In the genomic region with DNA sequence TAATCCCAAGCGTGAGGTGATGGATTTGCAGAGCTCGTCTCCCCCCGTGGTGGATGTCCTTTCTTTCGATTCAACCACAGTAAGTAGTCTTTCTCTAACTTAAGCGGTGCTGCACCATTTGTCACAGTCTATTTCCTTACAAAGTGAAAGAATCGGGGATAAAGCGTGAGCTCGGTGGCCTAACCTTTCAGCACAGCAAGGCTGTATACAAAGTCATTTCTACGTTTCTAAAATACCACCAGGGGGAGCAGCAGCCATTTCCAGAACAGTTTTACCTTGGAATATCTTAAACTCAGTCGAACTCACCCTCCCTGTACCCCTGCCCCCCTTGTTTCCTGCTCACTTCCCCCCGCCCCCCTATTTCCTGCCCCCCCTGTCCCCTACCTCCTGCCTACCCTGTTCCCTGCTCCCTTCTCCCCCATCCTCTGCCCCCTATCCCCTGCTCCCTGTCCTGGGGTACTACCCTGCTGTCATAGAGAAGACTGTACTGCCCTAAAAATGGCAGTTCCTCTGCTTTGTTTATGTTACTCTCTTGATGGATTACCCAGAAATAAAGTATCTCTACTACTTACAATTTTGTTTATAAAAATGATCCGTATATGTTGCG, we compare ENCODE assay signal across 9 mouse cellular contexts. TPM values are rescaled to one million over a fixed set of nuclear protein-coding genes. Genes with fewer than 3 reads are reported as not detected.
DNase-seq lines count a peak whose midpoint lies in the region; ATAC-seq and TF ChIP-seq lines count a peak whose summit lies in the region.
"Had no signal": no experiment of that assay in that cellular context is flagged by ENCODE, and none has a peak within 500 bp of the region (broad histone marks: within the 10 kb centered on the region; RNA-seq: fewer than 3 reads in every experiment).

No protein-coding gene starts in this region.

- H3K9ac ChIP-seq in forebrain, embryonic 13.5 days = no peak overlapping the region
- no peak overlapping the region for H3K9ac ChIP-seq in intestine, embryonic 14.5 days (ENCODE audit: low read length)
- H3K9ac ChIP-seq in neural tube, embryonic 15.5 days (replicated peaks) = no peak overlapping the region

- peaks cover 4% of the 10 kb centered on the region; the same call in 1 of the 2 replicates for H3K4me1 ChIP-seq in forebrain, embryonic 13.5 days
- H3K4me1 ChIP-seq in intestine, embryonic 14.5 days (replicated peaks; ENCODE audit: control insufficient read depth, insufficient read depth, low read length) = peaks cover 19% of the 10 kb centered on the region; the same call in 1 of the 2 replicates
- H3K4me1 ChIP-seq in lung, adult 2 months (ENCODE audit: control insufficient read depth, insufficient read depth, low read length) = peaks cover 17% of the 10 kb centered on the region
- no peaks in the 10 kb centered on the region for H3K4me1 ChIP-seq in neural tube, embryonic 15.5 days

- TF ChIP-seq POLR2A in lung, adult 2 months (IDR thresholded peaks at IDR 0.05; ENCODE audit: borderline replicate concordance, extremely low read depth, low read depth, low read length) = no peak

- H3K27me3 ChIP-seq in forebrain, embryonic 13.5 days = no peaks in the 10 kb centered on the region
- H3K27me3 ChIP-seq in intestine, embryonic 14.5 days (replicated peaks; ENCODE audit: control insufficient read depth, insufficient read depth, low read length) = no peaks in the 10 kb centered on the region
- H3K27me3 ChIP-seq in neural tube, embryonic 15.5 days (replicated peaks) = no peaks in the 10 kb centered on the region

- H3K36me3 ChIP-seq in forebrain, embryonic 13.5 days (ENCODE audit: poor library complexity, severe bottlenecking) = no peaks in the 10 kb centered on the region; the same call in 1 of the 2 replicates
- H3K36me3 ChIP-seq in intestine, embryonic 14.5 days (ENCODE audit: control insufficient read depth, insufficient read depth, low read length) = no peaks in the 10 kb centered on the region
- H3K36me3 ChIP-seq in neural tube, embryonic 15.5 days = peaks cover 6% of the 10 kb centered on the region; the same call in 1 of the 2 replicates

- ATAC-seq in forebrain, embryonic 13.5 days = peak; percentile 64
- peak; percentile 69; the same call in 1 of the 2 replicates for ATAC-seq in intestine, embryonic 14.5 days (replicated peaks; ENCODE audit: low FRiP score, low TSS enrichment, low read depth)
- ATAC-seq in neural tube, embryonic 15.5 days (ENCODE audit: low FRiP score) = peak; percentile 69

- H3K27ac ChIP-seq in forebrain, embryonic 13.5 days = no peak overlapping the region
- peak overlapping the region; percentile 41; the same call in 1 of the 2 replicates for H3K27ac ChIP-seq in intestine, embryonic 14.5 days (ENCODE audit: low read depth)
- no peak overlapping the region for H3K27ac ChIP-seq in neural tube, embryonic 15.5 days (replicated peaks)

- no peak overlapping the region for H3K4me3 ChIP-seq in forebrain, embryonic 13.5 days
- no peak overlapping the region for H3K4me3 ChIP-seq in intestine, embryonic 14.5 days (ENCODE audit: low read depth, low read length)
- H3K4me3 ChIP-seq in lung, adult 2 months (replicated peaks; ENCODE audit: extremely low read depth, low read depth, low read length) = no peak overlapping the region
- no peak overlapping the region for H3K4me3 ChIP-seq in neural tube, embryonic 15.5 days (replicated peaks)

- DNase-seq in cerebellum, postnatal 14 days = peak; percentile 63 to 66
- DNase-seq in cerebellum, adult 9-10 months = no peak
- DNase-seq in R1 (ENCODE audit: low read depth, low spot score) = peak; percentile 60
- DNase-seq in intestine, embryonic 14.5 days (ENCODE audit: low spot score) = peak; percentile 59
- no peak for DNase-seq in lung, adult 2 months
- no peak for DNase-seq in yolk sac, embryonic 10.5 days (ENCODE audit: low spot score)

- H3K9me3 ChIP-seq in forebrain, embryonic 13.5 days (replicated peaks) = no peaks in the 10 kb centered on the region
- no peaks in the 10 kb centered on the region for H3K9me3 ChIP-seq in intestine, embryonic 14.5 days (ENCODE audit: control insufficient read depth, low read length)
- H3K9me3 ChIP-seq in neural tube, embryonic 15.5 days (replicated peaks) = no peaks in the 10 kb centered on the region
- H3K9me3 ChIP-seq: G1E had no signal

- 46% methylated on average over 13 of the region's 13 CpGs for WGBS in forebrain, embryonic 13.5 days
- WGBS in intestine, embryonic 14.5 days = 34% methylated on average over 13 of the region's 13 CpGs
- 31% methylated on average over 13 of the region's 13 CpGs for WGBS in lung, adult 2 months
- WGBS in neural tube, embryonic 15.5 days = 26% methylated on average over 13 of the region's 13 CpGs

- H3K4me2 ChIP-seq in forebrain, embryonic 13.5 days = no peak overlapping the region
- H3K4me2 ChIP-seq in intestine, embryonic 14.5 days (ENCODE audit: low read length) = no peak overlapping the region
- H3K4me2 ChIP-seq in neural tube, embryonic 15.5 days = peak overlapping the region; percentile 25; the same call in 1 of the 2 replicates

- peak; percentile 30; the same call in 1 of the 2 replicates for TF ChIP-seq CTCF in lung, adult 2 months (IDR thresholded peaks at IDR 0.05; ENCODE audit: insufficient read depth, low read length)

RNA-seq across cellular contexts. Expression of a gene that starts 38.8 kb away (rescaled TPM):
- polyA plus RNA-seq in forebrain, embryonic 13.5 days (2015; fragmentation: Nextera tagmentation; extraction: Ambion mirVana) = 0.15 TPM in 1 of 2 replicates, not detected in the other
- not detected in 2 replicates for polyA plus RNA-seq in intestine, embryonic 14.5 days (2014; fragmentation: Nextera tagmentation; extraction: Ambion mirVana)
- not detected in 2 replicates for polyA plus RNA-seq in lung, adult 2 months (2012; rRNA removed)
- not detected in 2 replicates for polyA plus RNA-seq in neural tube, embryonic 15.5 days (2015; fragmentation: Nextera tagmentation; extraction: Ambion mirVana)
- polyA plus RNA-seq: G1E had no signal

RNA-seq across cellular contexts. Expression of a gene that starts 57.0 kb away (rescaled TPM):
- 2.4 and 3.1 TPM in 2 replicates for polyA plus RNA-seq in forebrain, embryonic 13.5 days (2015; fragmentation: Nextera tagmentation; extraction: Ambion mirVana)
- polyA plus RNA-seq in intestine, embryonic 14.5 days (2014; fragmentation: Nextera tagmentation; extraction: Ambion mirVana) = 23.9 and 24.2 TPM in 2 replicates
- 3.2 and 4.6 TPM in 2 replicates for polyA plus RNA-seq in lung, adult 2 months (2012; rRNA removed)
- 2.7 and 4.2 TPM in 2 replicates for polyA plus RNA-seq in neural tube, embryonic 15.5 days (2015; fragmentation: Nextera tagmentation; extraction: Ambion mirVana)

RNA-seq across cellular contexts. Expression of a gene that starts 58.1 kb away (rescaled TPM):
- polyA plus RNA-seq in forebrain, embryonic 13.5 days (2015; fragmentation: Nextera tagmentation; extraction: Ambion mirVana) = 16.0 and 17.3 TPM in 2 replicates
- 29.7 and 33.5 TPM in 2 replicates for polyA plus RNA-seq in intestine, embryonic 14.5 days (2014; fragmentation: Nextera tagmentation; extraction: Ambion mirVana)
- 6.5 and 7.3 TPM in 2 replicates for polyA plus RNA-seq in lung, adult 2 months (2012; rRNA removed)
- polyA plus RNA-seq in neural tube, embryonic 15.5 days (2015; fragmentation: Nextera tagmentation; extraction: Ambion mirVana) = 9.3 and 14.1 TPM in 2 replicates

Comparison
In these comparisons a context has a peak if more than half of its experiments do, and no peak if none do; other contexts are left out.
1. DNase-seq: peak in cerebellum, postnatal 14 days (2 of 2), R1 (single experiment) and intestine, embryonic 14.5 days (single experiment); none in cerebellum, adult 9-10 months (single experiment), lung, adult 2 months (single experiment) and yolk sac, embryonic 10.5 days (single experiment).
2. Peak in every context shown above with its lines, with median percentiles within 50 percentile points of each other: ATAC-seq.